Mouse (Mus musculus): ENCODE results near the gene Hrasls5. TPM values are rescaled to one million over a fixed set of nuclear protein-coding genes. Genes with fewer than 3 reads are reported as not detected.

The Hrasls5 gene
- total RNA-seq (2023), result not detected

GRCm38 (mm10) chr19:7611942-7612757 is at the start of gene Hrasls5:
TSS of gene Hrasls5 (plus strand) at chr19:7612541.

GRCm38 (mm10) chr19:7606801-7607689 is 5.3 kb upstream of the Hrasls5 start, which contains the start of gene Lgals12:
TSS of gene Lgals12 (minus strand) at chr19:7607193.

Other genes with a start within 250 kb of the Hrasls5 start
- 10 to 100 TPM; 23.6 to 32.4 TPM for gene Spindoc, start 229.5 kb upstream of the Hrasls5 start, total RNA-seq (2023)
- gene 2700081O15Rik, start 194.9 kb upstream of the Hrasls5 start, total RNA-seq (2023), result 1 to 10 TPM; 7.4 to 9.5 TPM
- 10 to 100 TPM; 57.4 to 63.0 TPM for gene Rtn3, start 129.3 kb upstream of the Hrasls5 start, total RNA-seq (2023)
- 10 to 100 TPM; 55.9 to 56.4 TPM for gene Atl3, start 118.5 kb upstream of the Hrasls5 start, total RNA-seq (2023)
- 10 to 100 TPM; 12.5 to 12.9 TPM for gene Pla2g16, start 55.1 kb upstream of the Hrasls5 start, total RNA-seq (2023)
- gene Lgals12, start 5.3 kb upstream of the Hrasls5 start, total RNA-seq (2023), result not detected
- not detected for gene Slc22a19, start 98.8 kb downstream of the Hrasls5 start, total RNA-seq (2023)
- gene Slc22a26, start 190.1 kb downstream of the Hrasls5 start, total RNA-seq (2023), result not detected